Mouse (Mus musculus) MEL (cell line): ENCODE data around the gene Col23a1.

Source experiments
- CTCF ChIP-seq, 3 experiments: IDR thresholded peaks in 2 of 3; conservative IDR thresholded peaks in 1 of 3; 2 replicates each; pipeline ENCODE4 v1.5.1; 2011 to 2012; ENCODE audit warnings: low read length in 3 of 3, low read depth in 2 of 3, mild to moderate bottlenecking in 2 of 3, improper control_type of control experiment in 1 of 3, inconsistent platforms in 1 of 3, mixed read lengths in 1 of 3, moderate library complexity in 1 of 3; ENCODE audit not compliant: control insufficient read depth in 1 of 3, insufficient read depth in 1 of 3, poor library complexity in 1 of 3, severe bottlenecking in 1 of 3
- E2F4 ChIP-seq: IDR thresholded peaks from 2 replicates; pipeline ENCODE4 v1.6.1; 2011; ENCODE audit warnings: low read depth, low read length, improper control_type of control experiment, borderline replicate concordance
- GATA1 ChIP-seq: IDR thresholded peaks from 2 replicates; pipeline ENCODE4 v1.6.1; 2011; ENCODE audit warnings: low read depth, low read length, improper control_type of control experiment
- KAT2A ChIP-seq: conservative IDR thresholded peaks from 2 replicates; pipeline ENCODE4 v1.6.1; 2012; ENCODE audit warnings: low read depth, low read length, improper control_type of control experiment, inconsistent platforms
- MAX ChIP-seq: IDR thresholded peaks from 2 replicates; pipeline ENCODE4 v1.6.1; 2011; ENCODE audit warnings: low read length, improper control_type of control experiment
- NRF1 ChIP-seq: IDR thresholded peaks from 2 replicates; pipeline ENCODE4 v1.6.1; 2014; ENCODE audit warnings: low read depth, mild to moderate bottlenecking, inconsistent platforms, low read length, improper control_type of control experiment, moderate library complexity; ENCODE audit not compliant: poor library complexity, insufficient read depth, severe bottlenecking
- POLR2A ChIP-seq, 2 experiments: IDR thresholded peaks; 2 replicates each; pipeline ENCODE4 v1.6.1; 2011 to 2012; ENCODE audit warnings: low read length in 2 of 2, mild to moderate bottlenecking in 2 of 2, control low read depth in 1 of 2, improper control_type of control experiment in 1 of 2, low read depth in 1 of 2, moderate library complexity in 1 of 2; ENCODE audit not compliant: control insufficient read depth in 1 of 2, insufficient read depth in 1 of 2, poor library complexity in 1 of 2
- POLR2AphosphoS2 ChIP-seq: IDR thresholded peaks from 2 replicates; pipeline ENCODE4 v1.6.1; 2011; ENCODE audit warnings: low read length, improper control_type of control experiment
- TCF12 ChIP-seq: IDR thresholded peaks from 2 replicates; pipeline ENCODE4 v1.6.1; 2014; ENCODE audit warnings: low read depth, mild to moderate bottlenecking, inconsistent platforms, low read length, improper control_type of control experiment, moderate library complexity
- ZC3H11A ChIP-seq: IDR thresholded peaks from 2 replicates; pipeline ENCODE4 v1.6.1; 2012; ENCODE audit warnings: low read depth, mild to moderate bottlenecking, inconsistent platforms, low read length, improper control_type of control experiment
- ZNF384 ChIP-seq: IDR thresholded peaks from 2 replicates; pipeline ENCODE4 v1.6.1; 2012; ENCODE audit warnings: low read depth, mild to moderate bottlenecking, inconsistent platforms, low read length, improper control_type of control experiment

- TF ChIP-seq POLR2A (IDR thresholded peaks at IDR 0.05; ENCODE audit: control insufficient read depth in 1 of 2, insufficient read depth in 1 of 2, low read depth in 1 of 2, low read length in 2 of 2, poor library complexity in 1 of 2) (no peak), GATA1 (no peak), E2F4 (no peak), ZC3H11A (no peak), MAX (no peak), ZNF384 (no peak), CTCF (IDR thresholded peaks at IDR 0.05 in 2 of 3, conservative IDR thresholded peaks at IDR 0.05 in 1 of 3; ENCODE audit: control insufficient read depth in 1 of 3, insufficient read depth in 1 of 3, low read depth in 2 of 3, low read length in 3 of 3, poor library complexity in 1 of 3, severe bottlenecking in 1 of 3) (no peak), POLR2AphosphoS2 (no peak), TCF12 (no peak), NRF1 (no peak), KAT2A (no peak)
Measured at GRCm38 (mm10) chr11:51458649-51459048, 168.9 kb downstream of the Col23a1 start.
